Mouse (Mus musculus) lung, embryonic 15.5 days (tissue): Measurements from ENCODE around the gene Ngf. TPM values are rescaled to one million over a fixed set of nuclear protein-coding genes. Genes with fewer than 3 reads are reported as not detected.

Source experiments
- ATAC-seq: fragments of 200-750 bp; cut with Nextera tagmentation; 2 replicates; pipeline ENCODE4 v1.8.0; 2017; ENCODE audit warnings: moderate number of reproducible peaks, borderline replicate concordance; ENCODE audit not compliant: low FRiP score, low TSS enrichment; ENCODE audit errors: extremely low read depth
- H3K27ac ChIP-seq: fragments of 300-500 bp; sonication (generic); 2 replicates; pipeline ENCODE4 v1.5.1; 2015; ENCODE audit warnings: moderate library complexity, mild to moderate bottlenecking, inconsistent platforms
- H3K27me3 ChIP-seq: fragments of 300-500 bp; sonication (generic); 2 replicates; pipeline ENCODE4 v1.6.1; 2015; ENCODE audit warnings: inconsistent platforms
- H3K36me3 ChIP-seq: fragments of 300-500 bp; sonication (generic); 2 replicates; pipeline ENCODE4 v1.6.1; 2015; ENCODE audit warnings: inconsistent platforms
- H3K4me1 ChIP-seq: fragments of 300-500 bp; sonication (generic); 2 replicates; pipeline ENCODE4 v1.6.1; 2015; ENCODE audit warnings: inconsistent platforms
- H3K4me2 ChIP-seq: fragments of 300-500 bp; sonication (generic); 2 replicates; pipeline ENCODE4 v1.6.1; 2015; ENCODE audit warnings: inconsistent platforms, mild to moderate bottlenecking, moderate library complexity
- H3K4me3 ChIP-seq: fragments of 300-500 bp; sonication (generic); 2 replicates; pipeline ENCODE4 v1.5.1; 2015; ENCODE audit warnings: mild to moderate bottlenecking, inconsistent platforms
- H3K9ac ChIP-seq: fragments of 300-500 bp; sonication (generic); 2 replicates; pipeline ENCODE4 v1.6.1; 2015; ENCODE audit warnings: inconsistent platforms
- H3K9me3 ChIP-seq: fragments of 300-500 bp; sonication (generic); 2 replicates; pipeline ENCODE4 v1.6.1; 2016; ENCODE audit warnings: inconsistent platforms
- polyA plus RNA-seq: library from polyadenylated mRNA; unstranded; fragments of >200 nt; fragmentation: Nextera tagmentation; extraction: Ambion mirVana; gene quantifications from 2 replicates; pipeline ENCODE4 v1.2.1, GENCODE M21; 2015

The Ngf gene
- polyA plus RNA-seq, 1 experiment from 2014 or later, result 0.81 TPM

DNA sequence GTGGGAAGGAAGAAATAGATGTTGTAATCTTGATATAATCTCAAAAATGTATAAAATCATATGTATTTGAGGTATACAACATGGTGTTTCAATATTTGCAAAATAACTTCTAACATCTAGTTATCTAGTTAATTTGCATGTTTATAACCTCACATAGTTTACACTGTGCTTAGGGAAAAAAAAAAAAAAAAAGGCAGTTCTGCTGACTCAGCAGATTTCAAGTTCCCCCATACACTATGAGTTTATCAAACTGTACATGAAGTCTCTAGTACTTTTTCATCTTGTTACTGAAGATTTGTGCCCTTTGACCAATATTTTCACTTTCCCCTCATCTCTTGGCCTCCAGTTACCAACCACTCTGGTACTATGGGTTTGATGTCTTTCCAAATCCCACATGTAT is 86.9 kb downstream of the Ngf start:
- no peak overlapping the region for H3K9ac ChIP-seq
- H3K27ac ChIP-seq, result no peak overlapping the region
- ATAC-seq, result no peak
- H3K9me3 ChIP-seq, result no peaks in the 10 kb centered on the region
- no peak overlapping the region for H3K4me2 ChIP-seq
- no peaks in the 10 kb centered on the region for H3K36me3 ChIP-seq
- no peaks in the 10 kb centered on the region for H3K27me3 ChIP-seq
- H3K4me3 ChIP-seq, result no peak overlapping the region
- H3K4me1 ChIP-seq, result peaks cover 30% of the 10 kb centered on the region
